Mouse (Mus musculus) lung, adult 2 months (tissue): ENCODE data around the gene Fam135a.

Experiments used
- CTCF ChIP-seq: fragments of 200-500 bp; IDR thresholded peaks from 2 replicates; pipeline ENCODE4 v1.5.1; 2011; ENCODE audit warnings: mild to moderate bottlenecking, low read length, control low read depth; ENCODE audit not compliant: insufficient read depth
- POLR2A ChIP-seq: fragments of 200-500 bp; IDR thresholded peaks from 2 replicates; pipeline ENCODE4 v1.6.1; 2011; ENCODE audit warnings: low read depth, mild to moderate bottlenecking, control low read depth, low read length, borderline replicate concordance; ENCODE audit errors: extremely low read depth

- TF ChIP-seq CTCF, result no peak
- TF ChIP-seq POLR2A, result no peak
Measured at GRCm38 (mm10) chr1:24033759-24034423, 66.2 kb downstream of the Fam135a start.
